Mouse (Mus musculus): ENCODE measurements around the gene Iqschfp.
A peak's percentile ranks its signal among the peaks of the same experiment; 100 is the strongest.

Gene Iqschfp

DNA sequence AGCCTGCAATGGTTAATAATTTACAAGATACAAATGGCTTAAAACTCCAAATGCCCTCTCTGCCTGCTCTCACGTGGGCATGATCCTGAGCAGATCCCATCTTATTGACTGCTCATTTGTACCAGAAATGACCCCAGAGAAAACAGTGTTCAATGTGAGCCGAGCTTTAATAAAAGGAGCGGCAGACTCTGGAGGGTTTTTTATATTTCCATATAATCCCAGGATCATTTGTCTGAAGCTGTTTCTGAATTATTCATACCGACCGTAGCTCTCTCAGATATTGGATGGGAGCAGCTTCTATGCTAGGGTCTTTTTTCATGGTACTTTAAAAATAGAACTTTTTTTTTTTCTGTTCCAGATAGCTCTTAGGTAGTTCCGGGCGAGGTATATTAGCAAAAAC is 67.6 kb downstream of the Iqschfp start:
- no peak for DNase-seq

DNA sequence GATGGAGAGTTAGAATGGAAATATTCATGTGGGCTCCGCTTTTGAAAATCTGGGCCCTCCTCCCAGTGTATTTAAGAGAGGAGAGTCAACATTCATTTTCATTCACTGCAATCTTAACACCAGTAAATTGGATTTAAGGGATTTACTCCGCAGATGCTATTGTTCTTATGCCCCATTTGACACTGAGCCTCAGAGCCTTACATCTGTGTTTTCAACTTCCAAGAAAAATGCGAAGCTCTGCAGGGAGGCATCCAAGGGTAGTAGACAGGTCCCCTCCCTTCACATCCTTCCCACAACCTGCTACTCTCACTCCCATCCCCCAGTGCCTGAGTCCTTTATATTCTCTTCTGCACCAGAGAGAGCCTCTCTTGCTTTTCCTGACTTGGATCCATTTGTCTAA is 68.1 kb downstream of the Iqschfp start:
- DNase-seq: no peak

DNA sequence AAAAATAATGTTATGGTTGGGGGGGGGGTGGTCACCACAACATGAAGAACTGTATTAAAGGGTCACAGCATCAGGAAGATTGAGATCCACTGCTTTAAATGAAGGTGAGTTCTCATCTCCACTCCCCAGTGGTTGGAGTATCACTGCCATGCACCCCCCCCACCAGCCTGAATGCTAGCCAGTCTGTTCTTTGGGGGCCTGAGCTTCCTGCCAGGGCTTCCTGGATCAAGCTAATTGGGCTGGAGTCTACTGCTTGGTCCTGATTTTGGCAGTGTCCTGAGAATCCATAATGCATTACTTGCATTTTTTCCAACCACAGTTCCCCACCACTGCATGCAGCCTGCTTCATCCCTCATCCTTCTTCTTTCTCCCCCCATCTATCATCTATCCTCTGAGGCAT is 68.7 kb downstream of the Iqschfp start:
- DNase-seq: no peak

DNA sequence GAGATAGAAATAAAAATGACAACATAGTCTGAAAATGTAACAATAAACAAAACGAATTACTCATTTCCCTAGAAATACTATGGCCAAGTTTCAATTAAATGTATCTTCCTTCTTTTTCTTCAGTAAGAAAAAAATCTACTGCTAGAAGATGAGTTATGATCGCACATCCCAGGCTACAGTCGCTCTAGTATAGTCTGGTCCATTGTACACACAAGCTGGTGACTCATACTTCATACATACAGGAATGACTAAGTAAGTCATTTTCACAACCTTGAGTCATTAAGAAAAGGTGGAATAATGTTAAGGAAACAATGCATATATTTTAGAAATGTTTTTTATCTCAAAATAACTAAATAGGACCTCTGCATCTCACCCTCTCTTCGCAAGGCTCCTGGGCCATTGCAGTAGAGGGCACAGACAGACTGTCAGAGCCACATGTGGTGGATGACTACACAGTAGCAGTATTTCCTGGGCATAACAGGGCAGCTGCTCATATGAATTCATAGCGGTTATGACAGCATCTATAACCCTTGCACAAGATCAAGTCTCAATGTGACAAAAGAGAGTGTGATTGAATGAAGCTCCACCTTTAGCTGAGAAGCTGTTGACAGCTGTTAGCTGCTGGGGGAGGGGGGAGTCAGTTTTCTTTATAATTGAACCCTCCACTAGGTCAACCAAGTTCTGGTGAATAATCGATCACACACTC is 70.1 kb downstream of the Iqschfp start:
- DNase-seq: no peak

DNA sequence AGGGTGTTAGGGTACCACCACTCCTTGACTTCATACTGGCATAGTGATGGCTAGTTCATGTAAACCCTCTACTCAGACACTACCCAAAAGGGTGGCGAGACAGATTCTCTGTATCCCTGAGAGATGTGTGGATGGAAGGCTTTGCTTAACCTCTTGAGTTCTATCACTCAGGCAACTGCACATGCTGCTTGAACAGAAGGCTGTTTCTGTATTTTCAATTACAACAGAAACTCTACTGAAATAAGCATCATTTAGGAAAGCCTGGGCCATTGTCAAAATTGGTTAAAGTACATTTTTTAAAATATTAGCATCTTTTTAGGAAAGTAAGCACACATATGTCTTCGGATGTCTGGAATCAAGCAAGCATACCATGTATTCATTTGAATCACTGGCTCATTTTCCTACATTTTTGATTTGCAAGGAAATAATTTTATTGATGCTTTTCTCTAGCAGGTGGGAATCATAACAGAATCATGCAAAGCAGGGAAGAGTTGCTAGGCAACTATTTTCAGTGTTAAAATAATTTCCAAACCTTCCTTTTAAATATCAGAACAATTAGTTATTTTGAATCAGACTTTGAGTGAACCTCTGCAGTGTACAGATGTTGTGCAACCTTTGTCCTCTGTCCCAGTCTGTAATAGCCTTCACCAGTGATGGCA is 82.4 kb downstream of the Iqschfp start:
- DNase-seq: no peak

DNA sequence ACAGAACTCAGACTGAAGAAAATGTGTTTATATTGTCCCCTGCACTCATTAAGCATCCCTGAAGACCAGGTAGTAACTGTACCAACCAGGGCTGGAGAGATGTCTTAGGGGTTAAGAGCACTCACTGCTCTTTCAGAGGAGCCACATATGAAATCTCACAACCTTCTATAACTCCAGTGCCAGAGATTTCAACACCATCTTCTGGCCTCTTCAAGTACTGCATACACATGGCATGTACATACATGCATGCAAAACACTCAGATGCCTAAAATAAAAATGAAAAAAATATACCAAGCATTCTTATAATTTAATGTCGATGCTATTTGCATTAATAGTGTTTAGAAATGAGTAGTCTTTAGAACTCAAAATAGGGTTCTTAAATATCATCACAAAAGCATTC is 88.0 kb downstream of the Iqschfp start:
- DNase-seq: no peak

DNA sequence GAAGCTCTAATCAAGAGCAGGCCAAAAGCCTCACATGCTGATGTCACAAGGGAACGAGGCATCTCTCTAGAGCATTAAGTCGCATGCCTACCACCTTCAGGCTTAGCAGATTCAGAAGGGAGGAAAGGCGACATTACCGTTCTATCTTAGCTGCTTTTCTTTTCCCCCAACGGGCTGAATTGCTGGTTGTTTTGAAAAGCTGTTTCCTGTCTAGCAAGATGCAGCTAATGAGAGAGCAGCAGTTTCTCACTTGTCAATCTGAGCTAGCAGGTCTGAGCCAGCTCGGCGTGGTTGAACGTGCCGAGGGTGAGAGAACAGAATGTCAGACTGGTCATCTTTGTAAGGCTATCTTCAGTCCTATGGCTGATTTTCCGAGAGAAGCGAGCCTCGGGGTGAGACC is 91.3 kb downstream of the Iqschfp start:
- no peak for DNase-seq

DNA sequence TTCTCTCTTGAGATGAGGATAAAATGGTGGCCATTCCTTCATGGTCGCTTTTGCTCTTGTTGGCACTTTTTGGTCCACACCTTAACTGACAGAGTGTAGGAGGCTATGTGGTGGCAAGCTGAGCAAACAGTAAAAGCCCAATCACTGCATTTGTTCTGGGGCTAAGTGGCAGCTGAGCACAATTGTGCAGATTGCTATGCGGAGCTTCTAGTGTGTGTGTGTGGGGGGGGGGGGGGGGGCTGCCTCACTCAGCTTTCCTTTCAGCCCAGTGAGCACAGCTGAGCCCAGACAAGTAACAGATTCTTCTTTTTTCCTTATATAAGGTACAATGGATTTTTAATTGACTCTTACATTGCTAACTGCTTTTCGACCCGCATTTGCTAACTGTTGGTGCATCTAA is 110.4 kb downstream of the Iqschfp start:
- no peak for DNase-seq

DNA sequence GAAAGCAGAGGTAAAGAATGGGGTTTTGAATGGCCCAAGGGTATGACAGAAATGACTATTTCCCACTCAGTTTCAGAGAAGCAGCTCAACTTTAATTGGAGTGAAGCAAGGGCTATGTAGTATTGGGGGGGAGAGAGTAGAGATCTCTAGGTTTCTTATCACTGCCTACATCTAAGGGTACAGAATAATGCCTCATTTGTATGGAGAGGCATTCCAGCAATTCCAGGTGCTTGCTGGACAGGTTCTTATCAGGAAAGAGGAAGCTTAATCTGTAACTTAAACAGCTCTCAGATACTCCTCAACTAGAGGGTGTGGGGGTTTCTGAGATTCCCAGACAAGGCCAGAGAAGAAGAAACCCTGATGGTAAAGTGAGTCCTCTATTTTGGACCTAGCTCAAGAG is 120.3 kb downstream of the Iqschfp start:
- DNase-seq: no peak

DNA sequence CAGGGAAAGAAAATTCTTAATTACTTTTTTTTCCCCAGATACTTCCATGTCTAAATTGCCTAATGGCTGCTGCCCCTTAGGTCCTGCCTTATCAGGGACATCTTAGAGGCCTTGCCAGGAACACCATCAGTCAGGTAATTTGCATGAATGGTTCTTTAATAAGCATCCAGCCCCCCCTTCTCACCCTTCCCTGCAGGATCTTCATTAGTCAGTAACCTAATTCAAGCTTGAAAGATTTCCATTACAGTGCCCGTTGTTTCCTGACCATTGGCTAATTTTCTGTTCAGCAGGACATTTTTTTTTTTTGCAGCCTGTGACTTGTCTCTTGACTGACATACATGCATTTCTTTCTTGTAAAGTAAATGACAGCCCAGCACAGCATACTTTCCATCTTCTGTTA is 123.8 kb downstream of the Iqschfp start:
- DNase-seq: no peak

DNA sequence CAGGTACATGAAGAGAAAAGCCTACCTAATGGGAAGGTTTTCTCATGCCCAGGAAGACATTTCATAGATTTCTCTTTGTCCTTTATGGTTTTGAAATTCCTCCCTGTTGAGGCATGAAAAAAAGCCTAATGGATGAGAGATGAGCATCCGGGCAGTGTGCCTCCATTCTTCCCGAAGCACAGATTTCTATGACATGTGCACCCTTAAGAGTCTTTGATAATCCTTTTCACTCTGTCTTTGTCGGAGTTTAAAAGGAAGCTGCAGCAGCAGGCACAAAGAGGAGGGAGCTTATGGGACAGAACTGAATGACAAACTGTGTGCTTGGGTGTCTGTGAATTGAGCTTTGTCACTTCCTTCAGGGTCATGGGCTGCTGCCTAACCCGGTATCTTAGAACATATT is 127.4 kb downstream of the Iqschfp start:
- no peak for DNase-seq

DNA sequence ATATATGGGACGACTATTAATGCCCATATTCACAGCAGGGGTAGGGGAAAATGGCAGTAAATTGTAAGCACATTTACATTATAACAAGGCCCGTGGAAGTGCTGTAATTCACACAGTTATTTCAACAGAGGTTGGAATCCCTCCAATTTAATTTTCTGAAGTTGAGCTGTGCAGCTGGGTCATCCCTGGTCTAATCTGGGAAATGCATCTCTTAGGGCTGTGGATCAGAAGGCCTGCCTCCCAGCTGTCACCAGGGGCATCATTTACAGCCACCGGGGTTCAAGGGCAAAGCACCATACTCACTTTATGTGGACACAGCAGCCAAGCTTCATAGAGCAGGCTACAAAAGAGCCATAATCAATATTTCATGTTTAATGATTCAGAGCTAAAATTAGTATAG is 144.1 kb downstream of the Iqschfp start:
- no peak for DNase-seq

DNA sequence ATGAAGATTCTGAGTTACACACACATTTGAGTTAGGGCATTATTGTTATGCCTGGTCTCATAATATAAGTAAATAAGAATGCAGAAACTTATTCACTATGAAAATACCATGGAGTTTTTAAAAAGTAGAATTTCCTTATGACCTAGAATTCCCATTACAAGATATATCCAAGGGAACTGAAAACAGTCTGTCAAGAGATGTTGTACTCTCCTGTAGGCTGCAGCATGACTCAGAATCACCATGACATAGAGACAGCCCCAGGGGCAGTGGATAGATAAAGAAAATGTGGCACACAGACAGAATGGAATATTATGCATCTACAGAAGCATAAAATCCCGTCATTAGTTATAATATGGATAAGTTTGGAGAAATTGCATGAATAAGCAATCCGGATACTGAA is 150.9 kb downstream of the Iqschfp start:
- no peak for DNase-seq

DNA sequence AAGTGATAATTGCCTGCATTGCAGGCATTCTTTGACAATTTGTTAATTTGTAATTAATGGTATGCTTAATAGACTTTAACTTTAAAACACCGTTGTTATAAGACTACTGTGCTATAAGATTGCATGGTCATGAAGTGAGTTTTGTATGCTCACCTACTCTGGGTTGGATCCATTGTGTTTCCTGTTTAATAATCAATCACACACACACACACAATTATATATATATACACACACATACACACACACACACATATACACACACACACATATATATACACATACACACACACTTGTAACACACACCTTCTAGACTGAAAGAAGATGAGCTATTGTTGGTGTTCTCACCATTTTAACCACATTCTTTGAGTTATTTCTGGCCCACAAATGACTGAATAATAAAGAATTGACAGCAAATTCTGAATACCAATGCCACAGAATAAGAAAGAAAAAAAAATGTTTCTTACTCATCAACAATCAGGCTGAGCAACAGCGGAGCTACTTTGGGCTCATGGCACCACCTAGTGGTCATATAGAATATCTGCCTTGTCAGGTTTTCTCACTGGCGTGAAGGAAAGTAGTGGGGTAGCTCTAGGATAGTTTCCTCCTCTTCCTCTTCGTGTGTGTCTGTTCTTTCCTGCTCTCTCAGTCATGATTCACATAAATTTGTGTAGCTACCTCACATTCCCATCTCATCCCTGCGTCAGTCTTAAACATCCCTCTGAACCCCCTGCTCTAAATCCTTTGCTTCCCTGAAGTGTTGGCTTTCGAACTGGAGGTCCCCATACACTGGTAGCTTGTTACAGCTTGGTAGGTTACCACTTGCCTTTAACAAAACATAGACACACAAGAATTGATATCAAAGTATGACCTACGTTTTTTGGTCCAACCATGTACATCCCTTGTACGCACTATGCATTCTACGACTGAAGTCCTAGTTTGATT is 153.7 kb downstream of the Iqschfp start:
- peak; percentile 53 for DNase-seq

DNA sequence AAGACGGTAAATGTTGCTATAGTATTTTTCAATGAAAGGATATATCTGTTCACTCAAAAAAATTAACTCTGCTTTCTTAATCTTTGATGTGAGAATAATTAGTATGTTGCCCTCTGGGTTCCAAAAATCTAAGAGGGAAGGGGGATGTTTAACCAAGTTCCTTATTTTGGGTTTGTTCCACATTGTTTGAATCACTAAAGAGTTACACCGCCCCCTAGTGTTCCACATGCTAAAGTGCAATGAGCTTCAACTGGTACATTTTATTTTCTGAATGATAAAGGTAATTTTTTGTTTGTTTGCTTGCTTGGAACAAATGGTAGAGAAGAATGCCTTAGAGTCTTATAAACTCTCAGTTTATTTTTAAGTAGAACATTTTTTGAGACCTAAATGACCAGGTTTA is 161.5 kb downstream of the Iqschfp start:
- peak; percentile 31 for DNase-seq

DNA sequence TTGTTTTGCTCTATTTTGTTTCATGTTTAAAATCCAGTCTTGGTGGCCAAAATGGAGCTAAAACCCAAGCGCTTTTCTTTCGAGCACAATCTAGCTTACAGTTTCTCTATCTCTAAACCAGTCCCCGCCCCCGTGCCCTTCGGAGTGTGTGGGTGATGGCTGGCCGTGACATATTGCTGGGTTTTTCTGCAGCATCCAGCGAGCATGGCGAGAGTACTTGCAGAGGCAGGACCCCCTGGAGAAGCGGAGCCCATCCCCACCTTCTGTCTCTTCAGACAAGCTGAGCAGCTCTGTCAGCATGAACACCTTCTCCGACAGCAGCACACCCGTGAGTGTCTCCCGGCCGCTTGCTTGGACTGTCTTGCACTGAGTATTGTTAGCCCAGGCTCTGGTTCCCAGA is 163.0 kb downstream of the Iqschfp start:
- DNase-seq: no peak

DNA sequence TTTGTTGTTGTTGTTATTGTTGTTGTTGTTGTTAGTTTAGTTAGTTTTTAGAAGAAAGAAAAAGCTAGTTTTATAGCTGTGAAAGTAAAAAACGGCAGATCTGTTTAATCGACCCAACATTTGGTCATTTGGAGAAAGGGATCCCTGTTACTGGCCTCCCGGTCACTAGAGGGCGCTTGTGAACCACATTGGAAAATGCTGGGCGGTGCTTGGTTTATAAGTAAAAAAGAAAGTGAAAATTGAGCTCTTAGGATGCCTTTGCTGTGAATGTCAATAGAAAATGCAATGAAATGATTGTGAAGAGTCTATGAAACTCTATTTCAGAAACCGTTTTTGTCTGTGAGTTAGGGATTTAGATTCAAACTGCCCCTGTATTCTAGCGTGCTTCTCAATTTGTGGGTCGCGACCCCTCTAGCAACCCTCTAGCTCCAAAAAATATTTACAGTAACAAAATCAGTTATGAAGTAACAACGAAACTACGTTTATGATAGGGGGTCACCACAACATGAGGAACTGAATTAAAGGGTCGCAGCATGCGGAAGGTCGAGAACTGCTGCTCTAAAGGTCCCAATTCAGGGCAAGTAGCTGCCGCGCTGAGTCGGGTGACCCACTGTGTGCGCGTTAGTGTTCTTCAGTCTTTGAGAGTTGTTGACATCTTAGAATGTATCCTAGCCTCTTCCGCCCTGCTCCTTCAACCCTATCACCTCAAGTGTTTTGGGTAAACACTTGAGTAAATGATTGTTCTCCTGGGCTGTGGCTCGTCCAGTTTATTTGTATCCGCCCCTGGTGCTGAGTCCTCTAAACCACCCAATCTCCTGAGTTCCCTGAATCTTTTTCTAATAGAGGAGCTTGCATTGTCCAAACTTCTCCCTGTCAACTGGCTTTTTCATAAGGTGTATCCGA is 164.6 kb downstream of the Iqschfp start:
- peak; percentile 87 for DNase-seq

DNA sequence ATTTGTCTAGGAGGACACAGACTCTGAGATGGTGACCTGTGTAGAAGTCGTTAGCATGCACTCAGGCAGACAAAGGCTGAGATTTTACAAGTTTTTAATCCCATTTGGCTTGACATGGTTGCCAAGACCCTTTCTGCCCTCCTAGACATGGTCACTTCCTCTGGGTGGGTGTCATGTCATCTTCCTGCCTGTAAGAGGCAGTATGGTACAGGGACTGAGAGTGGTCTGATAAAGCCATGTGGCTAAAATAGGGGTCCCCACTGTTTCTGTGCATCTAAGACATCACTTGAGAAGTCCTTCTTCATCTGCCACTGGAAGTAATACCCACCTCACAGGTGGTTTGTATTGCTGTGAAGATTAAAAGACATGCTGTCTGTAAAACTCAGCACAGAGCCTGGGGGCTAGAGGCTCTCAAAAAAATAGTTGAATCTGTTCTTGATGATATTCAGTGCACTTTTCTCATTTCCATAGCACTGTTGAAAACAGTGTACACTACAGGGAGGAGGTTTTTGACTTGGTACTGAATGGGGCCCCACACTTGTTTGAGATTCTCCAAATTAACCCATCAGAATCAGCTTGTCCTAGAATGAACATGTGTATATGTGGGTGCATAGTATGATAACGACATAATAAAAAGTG is 167.2 kb downstream of the Iqschfp start:
- DNase-seq: peak; percentile 42

DNA sequence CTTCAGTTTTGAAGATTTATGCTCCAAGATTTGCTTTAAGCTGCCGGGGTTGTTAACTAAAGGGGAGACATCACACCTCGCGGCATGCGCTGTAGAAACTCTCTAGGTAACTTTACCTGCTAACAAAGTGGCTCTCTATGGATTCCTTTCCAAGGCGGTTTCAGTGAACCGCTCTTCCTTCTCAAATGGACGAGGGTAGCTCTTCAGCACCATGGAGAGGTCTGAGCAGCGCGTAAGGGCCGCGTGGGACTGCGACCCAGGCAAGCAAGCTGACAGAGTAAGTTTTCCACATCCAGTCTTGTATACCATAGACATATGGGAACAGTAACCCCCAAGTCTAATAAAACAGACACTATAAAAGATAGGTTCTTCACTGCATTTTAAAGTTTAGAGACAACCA is 172.7 kb downstream of the Iqschfp start, which contains the start of gene Schip1:
Schip1 (plus strand) TSS at position 72 of the 400 bp plus-strand sequence.
- DNase-seq: peak; percentile 82

DNA sequence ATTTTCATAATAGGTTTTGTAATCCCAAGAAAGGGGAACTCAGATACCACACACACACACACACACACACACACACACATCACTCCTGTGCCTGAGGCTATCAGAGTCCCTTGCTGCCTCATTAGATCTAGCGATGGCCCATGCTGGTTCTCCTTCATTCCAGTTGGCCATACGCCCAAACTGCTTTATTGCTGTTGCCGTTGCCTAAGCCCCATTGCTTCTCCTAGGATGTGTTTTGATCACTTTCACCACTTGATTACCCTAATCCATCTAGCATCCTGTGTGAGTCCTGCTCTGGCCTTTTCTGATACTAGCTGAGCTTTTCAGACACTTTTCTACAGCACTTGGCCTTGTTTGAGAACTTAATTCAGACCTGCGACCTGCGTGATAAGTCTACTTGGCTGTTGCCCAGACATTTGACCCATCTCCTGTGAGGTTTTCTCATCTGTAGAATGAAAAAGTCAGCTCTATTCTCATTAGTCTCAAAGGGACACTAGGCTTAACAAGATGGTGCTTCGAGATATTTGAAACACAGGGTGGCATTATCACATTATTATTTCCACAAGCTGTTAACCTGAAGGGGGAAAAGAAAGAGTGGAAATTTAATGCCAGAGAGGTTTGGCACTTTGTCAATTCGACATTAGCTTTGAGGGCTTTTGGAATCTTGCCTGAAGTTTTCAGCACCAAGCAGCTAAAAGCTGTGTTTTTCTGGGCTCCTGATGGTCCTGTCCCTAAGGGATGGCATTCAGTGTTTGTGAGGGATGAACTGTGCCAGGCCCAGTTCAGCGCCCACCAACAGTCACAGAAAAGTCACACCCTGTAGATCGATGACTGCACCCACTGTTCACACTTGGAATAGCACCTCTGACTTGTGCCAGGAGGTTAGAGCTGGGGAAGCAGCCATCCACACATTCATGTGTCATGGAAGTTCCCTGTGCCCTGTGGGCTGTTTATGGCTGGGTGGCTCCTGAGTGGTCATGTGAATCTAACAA is 179.7 kb downstream of the Iqschfp start:
- DNase-seq: no peak

DNA sequence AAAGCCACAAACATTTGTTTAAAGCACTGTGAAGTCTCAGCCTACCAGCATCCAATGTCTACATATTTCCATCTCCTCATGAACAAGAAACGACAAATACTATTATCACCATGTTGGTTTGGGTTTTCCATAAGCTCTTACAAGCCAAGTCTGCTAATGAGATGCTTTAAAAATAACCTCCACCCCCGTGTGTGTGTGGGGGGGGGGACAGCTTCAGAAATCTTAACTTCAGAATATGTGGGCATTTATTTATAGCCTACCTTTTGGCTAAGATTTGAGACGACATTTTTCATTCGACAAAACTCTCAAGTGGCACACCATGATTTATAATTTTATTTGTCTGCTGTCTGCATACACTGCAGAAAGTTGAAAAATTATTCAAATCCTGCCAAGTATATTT is 185.4 kb downstream of the Iqschfp start:
- DNase-seq: no peak
